Mouse (Mus musculus) lung, postnatal 0 days (tissue): ENCODE data around the gene Podnl1.

Source experiments
- CTCF ChIP-seq: IDR thresholded peaks from 2 replicates; pipeline ENCODE4 v1.5.1; 2016; ENCODE audit warnings: antibody characterized with exemption, mild to moderate bottlenecking
- EP300 ChIP-seq: IDR thresholded peaks from 2 replicates; pipeline ENCODE4 v1.6.1; 2016; ENCODE audit warnings: antibody characterized with exemption, mild to moderate bottlenecking, control low read depth

DNA sequence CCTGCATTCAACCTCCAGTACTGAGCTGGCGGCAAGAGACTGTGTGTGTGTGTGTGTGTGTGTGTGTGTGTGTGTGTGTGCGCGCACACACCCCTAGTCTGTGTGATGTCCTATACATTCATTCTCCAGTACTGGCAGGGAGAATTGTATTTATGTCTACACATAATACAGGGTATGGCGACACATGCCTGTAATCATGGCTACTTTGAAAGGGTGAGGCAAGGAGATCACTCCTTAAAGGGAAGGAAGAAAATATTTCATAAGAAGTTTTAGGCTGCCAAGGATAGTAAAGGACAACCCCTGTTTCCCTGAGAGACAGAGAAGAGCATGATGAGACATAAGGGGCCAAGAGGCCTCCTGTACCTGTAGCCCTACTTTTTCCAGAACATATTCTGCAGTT, 31.8 kb downstream of the Podnl1 start:
- TF ChIP-seq CTCF (no peak), EP300 (no peak)
